Mouse (Mus musculus) erythroblast, embryonic 14.5 days (primary cell): ENCODE measurements around the gene Mettl7a2.

ENCODE experiments used
- GATA1 ChIP-seq: IDR thresholded peaks from 2 replicates; pipeline ENCODE4 v1.6.1; 2012; ENCODE audit warnings: low read length, inconsistent platforms, mixed read lengths
- TAL1 ChIP-seq: IDR thresholded peaks from 3 replicates; pipeline ENCODE4 v1.6.1; 2012; ENCODE audit warnings: low read length, inconsistent platforms, mixed read lengths

DNA sequence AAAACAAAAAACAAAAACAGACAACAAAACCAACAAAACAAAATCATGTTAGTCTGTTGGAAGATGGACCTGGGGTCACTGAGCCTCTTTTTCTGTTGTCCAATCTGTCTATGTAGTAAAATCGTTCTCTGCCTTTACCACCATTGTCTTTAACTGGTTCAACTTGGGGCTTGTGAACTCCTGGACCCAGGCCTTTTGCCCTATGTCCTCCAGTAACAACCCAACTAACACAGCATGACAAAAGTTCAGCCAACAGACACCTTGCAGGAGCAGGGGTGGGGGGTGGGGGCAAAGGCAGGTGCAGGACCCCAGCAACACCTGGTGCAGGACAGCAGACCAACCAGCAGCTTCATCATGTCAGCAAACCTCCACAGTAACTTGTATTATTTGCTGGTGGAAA is 33.1 kb upstream of the Mettl7a2 start:
- TF ChIP-seq TAL1 (no peak), GATA1 (no peak)
